Mouse (Mus musculus) E14TG2a.4 (cell line): ENCODE data around the gene Pxdn.

Source experiments
- CTCF ChIP-seq: conservative IDR thresholded peaks from 2 replicates; pipeline ENCODE4 v1.5.1; 2014; ENCODE audit warnings: low read length
- NANOG ChIP-seq: IDR thresholded peaks from 2 replicates; pipeline ENCODE4 v1.6.1; 2014; ENCODE audit warnings: borderline replicate concordance, low read length, mixed read lengths
- POU5F1 ChIP-seq: IDR thresholded peaks from 2 replicates; pipeline ENCODE4 v1.6.1; 2014; ENCODE audit warnings: low read length, borderline replicate concordance

- no peak for TF ChIP-seq CTCF
- TF ChIP-seq POU5F1, result no peak
- TF ChIP-seq NANOG, result no peak
These were observed at the start of gene Pxdn for GRCm38 (mm10) chr12:29937308-29937707.
